Mouse (Mus musculus): ENCODE data around the gene Shb. TPM values are rescaled to one million over a fixed set of nuclear protein-coding genes. Genes with fewer than 3 reads are reported as not detected.

The Shb gene
- polyA plus RNA-seq, 1 experiment from 2014 or later = 11.3 TPM

DNA sequence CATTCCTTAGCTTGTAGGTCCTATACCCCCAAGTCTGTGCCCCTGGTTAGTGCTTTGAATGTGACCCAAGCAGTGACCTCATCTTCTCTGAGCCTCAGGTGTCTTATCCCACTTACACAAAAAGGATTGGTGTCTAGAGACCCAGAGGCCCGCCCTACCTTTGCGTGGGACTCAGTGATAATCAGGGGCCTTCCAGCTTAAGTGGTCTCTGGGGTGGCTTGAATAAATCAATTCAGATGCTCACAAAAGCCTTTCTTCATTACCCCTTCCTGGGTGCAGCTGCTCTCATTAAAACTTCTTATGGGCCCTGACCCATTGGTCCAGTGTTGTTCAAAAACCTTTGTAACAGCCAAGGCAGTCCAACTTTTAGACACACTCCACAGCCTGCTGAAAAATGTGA is 18.7 kb upstream of the Shb start:
- no peak overlapping the region for H3K4me3 ChIP-seq (ENCODE audit: low read depth, low read length)
- H3K27me3 ChIP-seq (replicated peaks; ENCODE audit: control insufficient read depth, insufficient read depth, low read length) = no peaks in the 10 kb centered on the region
- WGBS = 53% methylated on average over 2 of the region's 2 CpGs
- ATAC-seq (ENCODE audit: low read depth) (no peak; the same call in 1 of the 2 replicates), DNase-seq (ENCODE audit: low spot score) (peak; percentile 38)
- H3K4me2 ChIP-seq (ENCODE audit: low read depth, low read length) = no peak overlapping the region
- no peaks in the 10 kb centered on the region for H3K9me3 ChIP-seq (ENCODE audit: control insufficient read depth, low read length)
- H3K27ac ChIP-seq (replicated peaks; ENCODE audit: low read depth, low read length) = no peak overlapping the region
- H3K4me1 ChIP-seq (ENCODE audit: control insufficient read depth, insufficient read depth, low read length) = no peaks in the 10 kb centered on the region
- no peaks in the 10 kb centered on the region for H3K36me3 ChIP-seq (ENCODE audit: control insufficient read depth, insufficient read depth, low read length)
- no peak overlapping the region for H3K9ac ChIP-seq (ENCODE audit: low read depth, low read length)

DNA sequence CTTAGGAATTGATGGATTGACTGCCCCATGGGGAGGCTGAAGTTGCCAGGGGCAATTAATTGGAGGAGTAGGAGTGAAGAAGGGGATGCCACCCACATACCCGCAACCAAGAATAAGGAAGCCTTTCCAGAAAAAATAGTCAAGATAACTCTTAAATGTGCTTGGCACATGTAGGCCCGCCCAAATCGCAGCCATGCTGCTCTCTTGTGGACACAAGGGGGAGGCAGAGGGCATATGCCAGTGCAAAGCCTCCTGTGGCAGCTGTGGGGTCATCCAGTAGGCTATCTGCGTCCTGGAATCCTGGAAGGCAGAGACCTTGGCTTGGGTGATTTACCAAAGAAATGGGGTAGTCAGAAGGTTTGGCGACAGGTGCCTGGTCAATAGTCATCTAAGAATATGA is 17.2 kb upstream of the Shb start:
- Histone ChIP-seq H3K4me1 (ENCODE audit: control insufficient read depth, insufficient read depth, low read length) (no peaks in the 10 kb centered on the region), H3K4me2 (ENCODE audit: low read depth, low read length) (no peak overlapping the region), H3K27me3 (replicated peaks; ENCODE audit: control insufficient read depth, insufficient read depth, low read length) (no peaks in the 10 kb centered on the region), H3K4me3 (ENCODE audit: low read depth, low read length) (no peak overlapping the region), H3K9ac (ENCODE audit: low read depth, low read length) (no peak overlapping the region), H3K36me3 (ENCODE audit: control insufficient read depth, insufficient read depth, low read length) (no peaks in the 10 kb centered on the region), H3K27ac (replicated peaks; ENCODE audit: low read depth, low read length) (no peak overlapping the region), H3K9me3 (ENCODE audit: control insufficient read depth, low read length) (no peaks in the 10 kb centered on the region)
- no peak for DNase-seq (ENCODE audit: low spot score)
- 70% methylated on average over 5 of the region's 5 CpGs for WGBS
- ATAC-seq (ENCODE audit: low read depth) = no peak

GRCm38 (mm10) chr4:45545851-45546250 is 13.6 kb upstream of the Shb start:
- Histone ChIP-seq H3K9ac (ENCODE audit: low read depth, low read length) (no peak overlapping the region), H3K4me1 (ENCODE audit: control insufficient read depth, insufficient read depth, low read length) (no peaks in the 10 kb centered on the region), H3K36me3 (ENCODE audit: control insufficient read depth, insufficient read depth, low read length) (no peaks in the 10 kb centered on the region), H3K9me3 (ENCODE audit: control insufficient read depth, low read length) (no peaks in the 10 kb centered on the region), H3K27ac (replicated peaks; ENCODE audit: low read depth, low read length) (no peak overlapping the region), H3K4me3 (ENCODE audit: low read depth, low read length) (no peak overlapping the region), H3K4me2 (ENCODE audit: low read depth, low read length) (no peak overlapping the region), H3K27me3 (replicated peaks; ENCODE audit: control insufficient read depth, insufficient read depth, low read length) (no peaks in the 10 kb centered on the region)
- ATAC-seq (ENCODE audit: low read depth) = no peak
- 50% methylated on average over 8 of the region's 8 CpGs for WGBS
- DNase-seq (ENCODE audit: low spot score) = no peak

- WGBS = 78% methylated on average over 3 of the region's 3 CpGs
- Histone ChIP-seq H3K27me3 (replicated peaks; ENCODE audit: control insufficient read depth, insufficient read depth, low read length) (no peaks in the 10 kb centered on the region), H3K36me3 (ENCODE audit: control insufficient read depth, insufficient read depth, low read length) (no peaks in the 10 kb centered on the region), H3K27ac (replicated peaks; ENCODE audit: low read depth, low read length) (no peak overlapping the region), H3K4me3 (ENCODE audit: low read depth, low read length) (no peak overlapping the region), H3K9ac (ENCODE audit: low read depth, low read length) (no peak overlapping the region), H3K4me1 (ENCODE audit: control insufficient read depth, insufficient read depth, low read length) (no peaks in the 10 kb centered on the region), H3K9me3 (ENCODE audit: control insufficient read depth, low read length) (no peaks in the 10 kb centered on the region), H3K4me2 (ENCODE audit: low read depth, low read length) (no peak overlapping the region)
- ATAC-seq (ENCODE audit: low read depth) (no peak), DNase-seq (ENCODE audit: low spot score) (no peak)
Observed at GRCm38 (mm10) chr4:45543481-45544051, 11.3 kb upstream of the Shb start.

- Histone ChIP-seq H3K27ac (replicated peaks; ENCODE audit: low read depth, low read length) (no peak overlapping the region), H3K9ac (ENCODE audit: low read depth, low read length) (no peak overlapping the region), H3K36me3 (ENCODE audit: control insufficient read depth, insufficient read depth, low read length) (no peaks in the 10 kb centered on the region), H3K4me1 (ENCODE audit: control insufficient read depth, insufficient read depth, low read length) (no peaks in the 10 kb centered on the region), H3K4me2 (ENCODE audit: low read depth, low read length) (no peak overlapping the region), H3K9me3 (ENCODE audit: control insufficient read depth, low read length) (no peaks in the 10 kb centered on the region), H3K4me3 (ENCODE audit: low read depth, low read length) (no peak overlapping the region), H3K27me3 (replicated peaks; ENCODE audit: control insufficient read depth, insufficient read depth, low read length) (no peaks in the 10 kb centered on the region)
- 0 out of 2 replicates have a peak, but pooled peaks have one; percentile 28 for ATAC-seq (ENCODE audit: low read depth)
- DNase-seq (ENCODE audit: low spot score) = peak; percentile 59
- 55% methylated on average over 15 of the region's 15 CpGs for WGBS
Observed at GRCm38 (mm10) chr4:45540151-45540933, 8.1 kb upstream of the Shb start.

DNA sequence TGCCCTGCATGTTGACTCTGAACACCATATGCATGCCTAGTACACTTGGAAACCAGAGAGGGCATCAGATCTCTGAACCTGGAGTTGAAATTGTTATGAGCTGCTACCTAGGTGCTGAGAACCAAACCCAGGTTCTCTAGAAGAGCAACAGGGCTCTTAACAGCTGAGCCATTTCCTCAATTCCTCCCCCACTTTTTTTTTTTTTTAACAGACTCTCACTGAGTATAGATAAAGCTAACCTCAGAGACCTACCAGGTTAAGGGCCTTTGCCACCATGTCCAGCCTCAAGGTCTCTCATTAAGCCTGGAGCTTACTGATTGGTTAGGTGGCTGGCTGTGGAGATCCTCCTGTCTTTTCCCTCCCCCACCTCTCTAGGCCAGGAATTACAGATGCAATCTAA is 6.9 kb upstream of the Shb start:
- H3K27ac ChIP-seq (replicated peaks; ENCODE audit: low read depth, low read length) = no peak overlapping the region
- H3K4me2 ChIP-seq (ENCODE audit: low read depth, low read length) = no peak overlapping the region
- H3K9me3 ChIP-seq (ENCODE audit: control insufficient read depth, low read length) = no peaks in the 10 kb centered on the region
- H3K27me3 ChIP-seq (replicated peaks; ENCODE audit: control insufficient read depth, insufficient read depth, low read length) = no peaks in the 10 kb centered on the region
- no peak overlapping the region for H3K4me3 ChIP-seq (ENCODE audit: low read depth, low read length)
- no peaks in the 10 kb centered on the region for H3K36me3 ChIP-seq (ENCODE audit: control insufficient read depth, insufficient read depth, low read length)
- ATAC-seq (ENCODE audit: low read depth) (no peak), DNase-seq (ENCODE audit: low spot score) (no peak)
- H3K4me1 ChIP-seq (ENCODE audit: control insufficient read depth, insufficient read depth, low read length) = no peaks in the 10 kb centered on the region
- no peak overlapping the region for H3K9ac ChIP-seq (ENCODE audit: low read depth, low read length)

DNA sequence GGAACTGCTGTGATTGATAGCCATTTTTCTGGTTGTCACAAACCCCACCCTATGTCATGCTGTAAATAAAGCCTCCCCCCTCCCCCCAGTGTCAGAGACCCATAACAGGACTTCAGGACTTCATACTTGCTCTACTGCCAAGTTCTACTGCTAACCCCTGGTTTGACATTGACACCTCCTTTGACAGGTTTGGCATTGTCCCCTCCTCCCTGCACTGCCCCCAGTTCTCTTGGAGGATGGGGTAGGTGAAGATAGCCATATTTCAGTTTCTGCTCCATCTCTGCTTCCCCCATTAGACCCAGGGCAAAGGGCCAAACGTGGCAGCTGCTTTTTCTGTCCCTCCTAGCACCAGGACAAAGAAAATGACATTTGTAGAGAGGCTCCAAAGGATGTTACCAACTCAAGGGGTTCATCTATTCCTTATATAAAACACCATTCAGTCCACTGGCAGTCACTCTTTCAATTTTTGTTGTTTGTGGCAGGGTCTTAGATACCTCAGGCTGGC is 1.2 kb upstream of the Shb start:
- Histone ChIP-seq H3K27me3 (replicated peaks; ENCODE audit: control insufficient read depth, insufficient read depth, low read length) (no peaks in the 10 kb centered on the region), H3K36me3 (ENCODE audit: control insufficient read depth, insufficient read depth, low read length) (no peaks in the 10 kb centered on the region), H3K4me2 (ENCODE audit: low read depth, low read length) (no peak overlapping the region), H3K9ac (ENCODE audit: low read depth, low read length) (no peak overlapping the region), H3K4me3 (ENCODE audit: low read depth, low read length) (no peak overlapping the region), H3K4me1 (ENCODE audit: control insufficient read depth, insufficient read depth, low read length) (peaks cover 20% of the 10 kb centered on the region), H3K27ac (replicated peaks; ENCODE audit: low read depth, low read length) (peak overlapping the region; percentile 86; the same call in 1 of the 2 replicates), H3K9me3 (ENCODE audit: control insufficient read depth, low read length) (no peaks in the 10 kb centered on the region)
- 48% methylated on average over 1 of the region's 1 CpGs for WGBS
- no peak for DNase-seq (ENCODE audit: low spot score)
- ATAC-seq (ENCODE audit: low read depth) = no peak

DNA sequence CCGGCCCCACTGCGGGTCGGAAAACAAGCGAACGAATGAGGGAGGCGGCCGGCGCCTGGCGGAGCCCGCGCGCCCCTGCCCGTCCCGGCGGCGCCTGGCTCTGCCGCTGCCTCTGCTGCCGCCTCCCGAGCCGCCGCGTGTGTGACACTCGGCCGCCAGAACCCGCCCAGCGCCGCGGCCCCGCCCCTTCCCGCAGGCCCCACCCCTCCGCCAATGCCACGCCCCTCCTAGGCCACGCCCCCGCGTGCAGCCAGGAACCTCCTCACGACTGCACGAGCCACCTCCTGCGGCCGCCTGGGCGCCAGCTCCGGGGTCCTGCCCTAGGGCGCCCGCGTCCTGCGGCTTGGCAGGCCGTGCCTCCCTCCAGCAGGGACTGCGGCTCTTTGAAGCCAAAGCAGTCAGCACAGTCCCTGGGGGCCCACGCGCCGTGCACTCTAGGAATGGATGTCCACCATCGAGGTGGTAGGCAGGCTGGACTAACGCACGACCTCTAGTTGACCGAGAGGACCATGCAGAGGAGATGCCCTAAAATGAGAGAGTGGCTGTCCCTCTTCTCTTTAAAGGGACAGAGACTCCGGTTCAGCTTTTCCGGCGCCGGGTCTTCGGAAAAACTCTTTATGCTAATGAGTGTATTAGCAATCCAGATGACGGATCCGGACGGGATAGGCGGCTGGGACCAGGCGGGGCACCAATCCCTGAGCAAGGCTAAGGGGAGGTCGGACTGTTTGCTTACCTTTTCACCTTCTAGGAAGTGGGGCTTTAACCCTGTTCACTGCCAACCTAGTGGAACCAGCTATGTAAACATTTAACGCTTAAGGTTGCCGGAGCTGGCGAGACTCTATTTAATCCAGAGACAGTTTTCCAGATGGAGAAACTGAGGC is 1.4 kb downstream of the Shb start:
- H3K9me3 ChIP-seq (ENCODE audit: control insufficient read depth, low read length) = no peaks in the 10 kb centered on the region
- no peaks in the 10 kb centered on the region for H3K36me3 ChIP-seq (ENCODE audit: control insufficient read depth, insufficient read depth, low read length)
- H3K4me2 ChIP-seq (ENCODE audit: low read depth, low read length) = peak overlapping the region; percentile 94
- under 1% methylated on average over 32 of the region's 68 CpGs for WGBS
- H3K4me3 ChIP-seq (ENCODE audit: low read depth, low read length) = peak overlapping the region; percentile 84
- peak overlapping the region; percentile 86 for H3K27ac ChIP-seq (replicated peaks; ENCODE audit: low read depth, low read length)
- peaks cover 33% of the 10 kb centered on the region for H3K4me1 ChIP-seq (ENCODE audit: control insufficient read depth, insufficient read depth, low read length)
- DNase-seq (ENCODE audit: low spot score) (peak; percentile 96), ATAC-seq (ENCODE audit: low read depth) (peak; percentile 86)
- no peaks in the 10 kb centered on the region for H3K27me3 ChIP-seq (replicated peaks; ENCODE audit: control insufficient read depth, insufficient read depth, low read length)
- peak overlapping the region; percentile 87 for H3K9ac ChIP-seq (ENCODE audit: low read depth, low read length)

Measured in embryonic facial prominence, embryonic 14.5 days (tissue).